Mouse (Mus musculus): ENCODE data around the gene Apoa2. TPM values are rescaled to one million over a fixed set of nuclear protein-coding genes. Genes with fewer than 3 reads are reported as not detected.

The Apoa2 gene
- total RNA-seq, 2 experiments from 2014 or later, result 2.2 to 6.4 TPM

- no peak for DNase-seq
Observed at GRCm38 (mm10) chr1:171204249-171204644, 20.6 kb upstream of the Apoa2 start.

- DNase-seq, result no peak
Observed at GRCm38 (mm10) chr1:171205704-171206493, 19.0 kb upstream of the Apoa2 start.

- no peak for DNase-seq
Observed at GRCm38 (mm10) chr1:171209409-171209808, 15.4 kb upstream of the Apoa2 start.

GRCm38 (mm10) chr1:171212854-171213253 lies 12.0 kb upstream of the Apoa2 start:
- DNase-seq, result no peak

DNA sequence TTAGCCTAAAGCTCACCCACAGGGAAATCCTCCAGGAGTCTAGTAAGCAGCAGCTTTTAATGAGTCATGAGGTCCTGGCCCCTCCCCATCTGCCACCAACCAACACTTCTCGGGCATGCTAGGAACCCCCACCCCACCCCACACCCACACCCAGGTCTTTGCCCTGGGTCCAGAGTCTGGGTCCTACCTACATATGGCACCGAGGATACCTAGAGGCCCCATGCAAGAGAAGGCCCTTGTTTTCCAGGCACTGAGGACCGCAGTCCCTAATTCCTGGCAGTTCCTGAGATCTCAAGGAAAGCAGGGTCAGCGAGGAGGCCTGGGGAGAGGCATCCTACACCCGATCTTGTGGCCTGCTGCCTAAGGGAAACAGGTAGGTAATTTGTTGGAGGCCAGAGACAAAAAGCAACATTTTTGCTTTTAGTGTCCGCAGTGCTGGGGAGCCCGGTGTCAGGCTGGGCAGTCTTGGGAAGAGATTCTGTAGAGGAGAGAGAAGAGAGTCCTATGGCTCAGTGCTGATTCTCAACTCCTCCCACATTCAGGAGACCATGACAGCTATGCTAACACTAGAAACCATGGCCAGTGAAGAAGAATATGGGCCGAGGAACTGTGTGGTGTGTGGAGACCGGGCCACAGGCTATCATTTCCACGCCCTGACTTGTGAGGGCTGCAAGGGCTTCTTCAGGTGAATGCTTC lies 10.9 kb upstream of the Apoa2 start, which contains the start of gene Nr1i3:
TSS of gene Nr1i3 (plus strand) at position 170 of the 696 bp plus-strand sequence.
- DNase-seq, result no peak

DNA sequence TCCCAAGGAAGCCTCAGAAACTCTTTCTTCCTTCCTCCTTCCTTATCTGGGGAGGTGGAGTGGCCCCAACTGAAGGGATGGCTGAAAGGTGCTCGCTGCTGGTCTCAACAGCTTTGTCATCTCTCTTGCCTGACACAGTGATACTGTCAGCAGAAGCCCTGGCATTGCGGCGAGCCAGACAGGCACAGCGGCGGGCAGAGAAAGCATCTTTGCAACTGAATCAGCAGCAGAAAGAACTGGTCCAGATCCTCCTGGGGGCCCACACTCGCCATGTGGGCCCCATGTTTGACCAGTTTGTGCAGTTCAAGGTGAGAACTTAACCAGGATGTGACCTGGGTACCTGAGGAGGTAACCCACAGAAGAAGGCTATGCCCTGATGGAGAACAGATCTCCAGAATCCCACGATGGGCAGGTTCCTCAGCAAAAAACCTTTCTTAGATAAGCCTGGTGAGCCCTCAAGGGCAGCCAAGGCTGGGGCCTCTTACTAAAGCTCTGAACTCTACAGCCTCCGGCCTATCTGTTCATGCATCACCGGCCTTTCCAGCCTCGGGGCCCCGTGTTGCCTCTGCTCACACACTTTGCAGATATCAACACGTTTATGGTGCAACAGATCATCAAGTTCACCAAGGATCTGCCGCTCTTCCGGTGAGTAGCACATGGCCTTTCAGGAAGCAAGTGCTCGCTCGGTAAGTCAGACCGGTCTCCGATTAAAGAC lies 8.5 kb upstream of the Apoa2 start:
- no peak for DNase-seq

DNA sequence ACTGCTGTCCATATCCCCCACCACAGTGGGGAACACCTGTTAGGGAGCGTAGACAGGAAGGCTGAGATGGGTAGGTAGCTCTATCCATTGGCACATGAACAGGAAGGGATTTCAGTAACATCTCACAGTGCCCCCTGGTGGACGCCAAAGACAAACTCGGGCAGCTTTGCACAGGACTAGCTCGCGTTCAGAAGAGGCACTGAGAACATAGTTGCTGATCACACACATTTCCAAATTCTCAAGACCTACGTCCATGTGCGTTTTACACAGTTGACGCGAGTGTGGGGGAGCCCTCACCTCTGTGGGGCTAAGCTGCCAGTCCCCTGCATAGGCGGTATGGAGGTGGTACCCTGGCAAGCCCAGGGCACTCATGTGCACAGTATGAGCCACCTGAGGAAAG lies 4.0 kb upstream of the Apoa2 start:
- peak; percentile 88 to 92 for DNase-seq

GRCm38 (mm10) chr1:171221281-171222193 lies 3.3 kb upstream of the Apoa2 start:
- DNase-seq, result peak; percentile 27 to 35

DNA sequence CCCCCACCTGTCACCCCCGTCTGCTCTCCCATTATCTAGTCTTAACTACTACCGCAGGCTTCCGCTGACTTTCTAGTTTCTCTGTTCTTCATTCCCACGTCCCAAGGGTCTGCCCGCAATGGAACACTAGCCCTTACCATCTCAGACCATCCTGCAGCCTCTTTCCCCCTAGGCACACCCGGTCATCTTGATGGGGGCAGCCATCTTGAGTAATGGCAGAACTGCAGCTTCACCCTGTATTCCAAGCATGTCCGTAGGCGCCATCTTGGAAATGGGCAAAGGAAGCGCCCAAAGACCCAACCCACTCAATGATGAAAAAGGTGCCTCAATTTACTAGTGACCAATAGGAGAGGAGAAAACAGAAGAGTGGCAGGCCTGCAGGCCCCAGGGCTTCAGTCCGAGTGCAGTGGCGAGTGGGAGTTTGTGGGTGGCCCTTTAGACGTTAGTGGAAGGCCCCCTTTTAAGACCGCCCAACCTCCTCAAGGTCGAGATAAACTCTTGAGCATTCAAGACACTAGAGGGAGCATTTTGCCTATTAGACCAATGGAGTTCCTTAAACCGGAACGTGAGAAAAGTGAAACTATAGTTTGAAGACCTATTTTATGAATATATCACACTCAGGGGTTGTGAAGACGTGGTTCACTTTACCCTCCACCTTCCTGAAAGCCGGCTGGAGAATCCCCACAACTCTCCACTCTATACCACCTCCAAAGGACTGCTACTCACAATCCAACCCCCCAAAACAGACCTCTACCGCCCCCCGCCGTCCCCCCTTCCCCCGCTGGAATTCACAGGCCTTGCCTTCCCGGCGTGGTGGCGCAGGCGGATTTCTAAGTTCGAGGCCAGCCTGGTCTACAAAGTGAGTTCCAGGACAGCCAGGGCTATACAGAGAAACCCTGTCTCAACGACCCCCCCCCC lies 2.4 kb upstream of the Apoa2 start, which contains the start of gene Tomm40l:
TSS of gene Tomm40l (minus strand) at position 277 of the 918 bp plus-strand sequence.
- DNase-seq, result peak; percentile 91 to 93

DNA sequence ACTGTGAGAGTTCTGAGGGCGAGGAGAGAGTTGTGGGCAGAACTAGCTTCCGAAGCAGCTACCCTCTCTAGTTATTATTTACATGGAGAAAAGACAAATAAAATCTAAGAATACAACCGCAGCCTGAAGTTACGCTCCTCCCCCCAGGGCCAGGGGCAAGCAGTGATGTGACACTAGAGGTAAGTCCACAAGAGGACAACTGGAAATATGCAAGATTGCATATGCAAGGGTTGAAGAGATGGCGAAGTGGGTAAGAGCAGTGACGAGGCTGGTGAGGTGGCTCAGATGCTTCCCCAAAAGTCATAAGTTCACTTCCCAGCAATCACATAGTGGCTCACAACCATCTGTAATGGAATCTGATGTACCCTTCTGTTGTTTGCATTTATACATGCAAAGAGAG lies 1.7 kb upstream of the Apoa2 start:
- no peak for DNase-seq

DNA sequence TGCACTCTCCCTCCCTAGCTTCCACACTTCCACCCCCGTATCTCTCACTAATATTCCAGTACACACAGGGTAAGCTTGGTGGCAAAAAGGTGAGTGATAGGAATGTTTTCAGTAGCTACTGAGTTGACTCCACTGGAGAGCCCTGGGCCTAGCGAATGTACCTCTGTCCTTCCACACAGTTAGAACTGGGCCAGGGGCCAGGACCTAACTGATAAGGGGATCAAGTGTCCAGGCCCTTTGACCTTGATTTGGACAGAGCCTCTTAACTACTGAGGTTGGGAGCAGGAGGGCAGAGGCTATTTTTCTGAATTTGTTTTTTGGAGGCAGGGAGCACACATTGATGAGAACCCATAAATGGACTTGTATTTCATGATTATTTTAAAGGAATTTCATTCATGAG lies 1.1 kb upstream of the Apoa2 start:
- DNase-seq, result peak; percentile 76 to 80

DNA sequence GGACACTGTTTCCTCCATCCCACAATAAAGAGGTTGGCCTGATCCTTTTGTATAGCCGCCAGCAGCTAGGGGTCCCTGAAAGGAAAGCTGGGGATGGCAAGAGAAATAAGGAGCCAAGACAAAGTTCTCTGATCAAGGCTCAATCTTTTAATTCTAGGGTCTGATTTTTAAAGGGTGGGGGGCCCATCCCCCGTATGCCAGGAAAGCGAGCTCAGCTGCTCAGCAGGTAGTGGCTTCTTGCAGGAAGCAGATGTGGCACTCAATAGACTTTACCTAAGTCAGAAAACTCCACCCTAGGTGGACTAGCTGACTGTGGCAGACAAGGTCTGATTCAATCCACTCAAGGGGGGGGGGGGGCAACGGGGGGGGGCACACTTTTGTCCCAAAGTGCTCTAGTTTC lies 1.9 kb downstream of the Apoa2 start:
- no peak for DNase-seq

GRCm38 (mm10) chr1:171227879-171228278 lies 3.0 kb downstream of the Apoa2 start:
- peak in 1 of 2 experiments; percentile 28 for DNase-seq

- DNase-seq, result no peak
Observed at GRCm38 (mm10) chr1:171229750-171230149, 4.9 kb downstream of the Apoa2 start.

GRCm38 (mm10) chr1:171230215-171230614 lies 5.4 kb downstream of the Apoa2 start:
- DNase-seq, result no peak

GRCm38 (mm10) chr1:171231844-171232243 lies 7.0 kb downstream of the Apoa2 start:
- DNase-seq, result no peak

DNA sequence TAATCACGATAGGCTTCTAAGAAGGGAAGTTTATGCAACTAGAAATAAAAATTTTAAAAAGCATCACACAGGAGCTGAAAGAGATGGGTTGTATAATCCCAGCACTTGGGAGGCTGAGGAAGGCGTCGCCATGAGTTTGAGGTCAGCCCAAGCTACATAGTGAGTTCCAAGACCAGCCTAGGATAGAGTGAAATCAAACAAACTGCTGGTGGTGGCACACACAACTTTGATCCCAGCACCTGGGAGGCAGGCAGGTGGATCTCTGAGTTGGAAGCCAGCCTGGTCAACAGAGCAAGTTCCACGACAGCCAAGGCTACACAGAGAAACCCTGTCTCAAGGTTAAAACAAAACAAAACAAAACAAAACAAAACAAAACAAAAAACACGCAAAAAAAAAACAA lies 7.5 kb downstream of the Apoa2 start:
- DNase-seq, result no peak

- peak in 1 of 2 experiments; percentile 38 for DNase-seq
Observed at GRCm38 (mm10) chr1:171232800-171233730, 8.2 kb downstream of the Apoa2 start.

GRCm38 (mm10) chr1:171234126-171234525 lies 9.3 kb downstream of the Apoa2 start, which contains the start of gene Fcer1g:
Gene Fcer1g (minus strand): TSS chr1:171234365.
- no peak for DNase-seq

Data from adrenal gland, postnatal 36 days (tissue).